7 mouse cellular contexts compared by ENCODE assay signal in genomic region chr16:30821191-30821910, GRCm38 (mm10).
DNase-seq lines count a peak whose midpoint lies in the region; ATAC-seq and TF ChIP-seq lines count a peak whose summit lies in the region.

No protein-coding gene starts in this region.

- no peaks in the 10 kb centered on the region for H3K36me3 ChIP-seq in intestine, embryonic 16.5 days (ENCODE audit: control insufficient read depth, insufficient read depth, low read length)
- no peaks in the 10 kb centered on the region for H3K36me3 ChIP-seq in liver, embryonic 14.5 days (replicated peaks; ENCODE audit: control insufficient read depth, insufficient read depth, low read depth)
- H3K36me3 ChIP-seq in neural tube, embryonic 14.5 days (ENCODE audit: control insufficient read depth, insufficient read depth, low read length): no peaks in the 10 kb centered on the region

- no peak for TF ChIP-seq CTCF in cortical plate, adult 2 months (IDR thresholded peaks at IDR 0.05; ENCODE audit: extremely low read depth, insufficient read depth, low read length)
- no peak for TF ChIP-seq CTCF in liver, embryonic 14.5 days (IDR thresholded peaks at IDR 0.05; ENCODE audit: low read depth)

- 6% methylated on average over 17 of the region's 17 CpGs for WGBS in intestine, embryonic 16.5 days
- 7% methylated on average over 17 of the region's 17 CpGs for WGBS in liver, embryonic 14.5 days (ENCODE audit: insufficient replicate concordance)
- WGBS in neural tube, embryonic 14.5 days: 7% methylated on average over 17 of the region's 17 CpGs

- peak overlapping the region; percentile 13; the same call in 1 of the 2 replicates for H3K27ac ChIP-seq in cortical plate, adult 2 months (ENCODE audit: insufficient read depth, low read length)
- H3K27ac ChIP-seq in intestine, embryonic 16.5 days (ENCODE audit: low read length): peak overlapping the region; percentile 70
- H3K27ac ChIP-seq in liver, embryonic 14.5 days: no peak overlapping the region
- peak overlapping the region; percentile 40 for H3K27ac ChIP-seq in neural tube, embryonic 14.5 days (ENCODE audit: low read depth, low read length)

- no peaks in the 10 kb centered on the region; the same call in 1 of the 2 replicates for H3K27me3 ChIP-seq in intestine, embryonic 16.5 days (replicated peaks; ENCODE audit: control insufficient read depth, insufficient read depth, low read length)
- no peaks in the 10 kb centered on the region for H3K27me3 ChIP-seq in liver, embryonic 14.5 days (ENCODE audit: control insufficient read depth, insufficient read depth, low read length)
- no peaks in the 10 kb centered on the region for H3K27me3 ChIP-seq in neural tube, embryonic 14.5 days (ENCODE audit: control insufficient read depth, insufficient read depth, low read length)

- no peaks in the 10 kb centered on the region for H3K9me3 ChIP-seq in intestine, embryonic 16.5 days (ENCODE audit: control insufficient read depth, low read length)
- H3K9me3 ChIP-seq in liver, embryonic 14.5 days (ENCODE audit: control insufficient read depth, low read length): no peaks in the 10 kb centered on the region
- H3K9me3 ChIP-seq in neural tube, embryonic 14.5 days (ENCODE audit: control insufficient read depth, low read length): no peaks in the 10 kb centered on the region

- no peak overlapping the region for H3K4me3 ChIP-seq in cortical plate, adult 2 months (ENCODE audit: insufficient read depth, low read length)
- peak overlapping the region; percentile 31 for H3K4me3 ChIP-seq in intestine, embryonic 16.5 days (ENCODE audit: low read length)
- peak overlapping the region in 1 of 2 experiments; percentile 14; a peak in 1 of 4 replicates for H3K4me3 ChIP-seq in liver, embryonic 14.5 days (ENCODE audit: insufficient read depth in 1 of 2, low read depth in 2 of 2, low read length in 2 of 2)
- H3K4me3 ChIP-seq in neural tube, embryonic 14.5 days (ENCODE audit: low read depth, low read length): no peak overlapping the region

- no peak for TF ChIP-seq POLR2A in cortical plate, adult 2 months (IDR thresholded peaks at IDR 0.05; ENCODE audit: extremely low read depth, insufficient read depth, low read length)

- peak; percentile 66 for DNase-seq in WW6 (ENCODE audit: low read depth, low spot score)
- peak; percentile 99 for DNase-seq in heart, adult 11 months
- DNase-seq in liver, embryonic 14.5 days (ENCODE audit: low read depth in 3 of 3, low spot score in 3 of 3): no peak
- DNase-seq in thymus, postnatal 14 days: no peak

- H3K4me2 ChIP-seq in intestine, embryonic 16.5 days (ENCODE audit: low read depth, low read length): peak overlapping the region; percentile 58
- H3K4me2 ChIP-seq in liver, embryonic 14.5 days (ENCODE audit: low read depth): peak overlapping the region; percentile 36
- H3K4me2 ChIP-seq in neural tube, embryonic 14.5 days (ENCODE audit: low read depth, low read length): peak overlapping the region; percentile 19; the same call in 1 of the 2 replicates

- TF ChIP-seq EP300 in liver, embryonic 14.5 days (IDR thresholded peaks at IDR 0.05; ENCODE audit: low read depth): no peak

- peak; percentile 77 for ATAC-seq in intestine, embryonic 16.5 days
- no peak for ATAC-seq in liver, embryonic 14.5 days (ENCODE audit: insufficient read depth)
- ATAC-seq in neural tube, embryonic 14.5 days (ENCODE audit: low read depth): peak; percentile 66

- peaks cover 2% of the 10 kb centered on the region; the same call in 1 of the 2 replicates for H3K4me1 ChIP-seq in cortical plate, adult 2 months (ENCODE audit: control insufficient read depth, insufficient read depth, low read length)
- peaks cover 31% of the 10 kb centered on the region for H3K4me1 ChIP-seq in intestine, embryonic 16.5 days (ENCODE audit: control insufficient read depth, insufficient read depth, low read length)
- peaks cover 0 to 6% of the 10 kb centered on the region in 2 experiments; a peak in 2 of 4 replicates for H3K4me1 ChIP-seq in liver, embryonic 14.5 days (replicated peaks; ENCODE audit: control insufficient read depth in 2 of 2, insufficient read depth in 2 of 2, low read length in 1 of 2)
- H3K4me1 ChIP-seq in neural tube, embryonic 14.5 days (ENCODE audit: control insufficient read depth, insufficient read depth, low read length): peaks cover 9% of the 10 kb centered on the region; the same call in 1 of the 2 replicates

- H3K9ac ChIP-seq in intestine, embryonic 16.5 days (ENCODE audit: low read depth, low read length): peak overlapping the region; percentile 54
- H3K9ac ChIP-seq in liver, embryonic 14.5 days (replicated peaks): no peak overlapping the region
- H3K9ac ChIP-seq in neural tube, embryonic 14.5 days (replicated peaks; ENCODE audit: low read depth, low read length): no peak overlapping the region

Comparison
In these comparisons a context has a peak if more than half of its experiments do, and no peak if none do; other contexts are left out.
1. DNase-seq: peak in WW6 (single experiment) and heart, adult 11 months (single experiment); none in liver, embryonic 14.5 days (0 of 3) and thymus, postnatal 14 days (single experiment).
2. Peak in every context shown above with its lines, with median percentiles within 50 percentile points of each other: H3K4me2 ChIP-seq.